Mouse (Mus musculus) limb, embryonic 15.5 days (tissue): ENCODE measurements around the gene Supt5. TPM values are rescaled to one million over a fixed set of nuclear protein-coding genes. Genes with fewer than 3 reads are reported as not detected.

Experiments used
- ATAC-seq: fragments of 200-750 bp; cut with Nextera tagmentation; 2 replicates; pipeline ENCODE4 v1.8.0; 2017; ENCODE audit warnings: low read depth, moderate TSS enrichment; ENCODE audit not compliant: insufficient number of reproducible peaks, low FRiP score, low TSS enrichment
- H3K27ac ChIP-seq: fragments of 300-500 bp; sonication (generic); 2 replicates; pipeline ENCODE4 v1.5.1; 2015; ENCODE audit warnings: moderate library complexity, mild to moderate bottlenecking, inconsistent platforms
- H3K27me3 ChIP-seq: fragments of 300-500 bp; sonication (generic); 2 replicates; pipeline ENCODE4 v1.6.1; 2015; ENCODE audit warnings: inconsistent platforms
- H3K36me3 ChIP-seq: fragments of 300-500 bp; sonication (generic); 2 replicates; pipeline ENCODE4 v1.6.1; 2015; ENCODE audit warnings: inconsistent platforms
- H3K4me1 ChIP-seq: fragments of 300-500 bp; sonication (generic); 2 replicates; pipeline ENCODE4 v1.6.1; 2015; ENCODE audit warnings: inconsistent platforms
- H3K4me2 ChIP-seq: fragments of 300-500 bp; sonication (generic); 2 replicates; pipeline ENCODE4 v1.6.1; 2015; ENCODE audit warnings: mild to moderate bottlenecking, inconsistent platforms
- H3K4me3 ChIP-seq: fragments of 300-500 bp; sonication (generic); 2 replicates; pipeline ENCODE4 v1.5.1; 2015; ENCODE audit warnings: mild to moderate bottlenecking, inconsistent platforms
- H3K9ac ChIP-seq: fragments of 300-500 bp; sonication (generic); 2 replicates; pipeline ENCODE4 v1.6.1; 2015; ENCODE audit warnings: inconsistent platforms
- H3K9me3 ChIP-seq: fragments of 300-500 bp; sonication (generic); 2 replicates; pipeline ENCODE4 v1.6.1; 2016; ENCODE audit warnings: inconsistent platforms
- WGBS: fragments of 180-500 bp; shearing (Covaris S2); methylation state at CpG from one replicate; pipeline ENCODE4 v1.1.7; 2015; 5-methylcytosine and 5-hydroxymethylcytosine counted together
- polyA plus RNA-seq: library from polyadenylated mRNA; unstranded; fragments of >200 nt; fragmentation: Nextera tagmentation; extraction: Ambion mirVana; gene quantifications from 2 replicates; pipeline ENCODE4 v1.2.1, GENCODE M21; 2015

Gene Supt5
- polyA plus RNA-seq, 1 experiment from 2014 or later = 95.3 TPM

GRCm38 (mm10) chr7:28381017-28381790 lies 42.7 kb upstream of the Supt5 start:
- peak overlapping the region; percentile 66 for H3K4me2 ChIP-seq
- H3K4me1 ChIP-seq = peaks cover 71% of the 10 kb centered on the region
- peak; percentile 52 for ATAC-seq
- H3K27ac ChIP-seq = peak overlapping the region; percentile 99
- H3K9me3 ChIP-seq = no peaks in the 10 kb centered on the region
- H3K27me3 ChIP-seq = no peaks in the 10 kb centered on the region
- H3K4me3 ChIP-seq = peak overlapping the region; percentile 36
- H3K36me3 ChIP-seq = peaks cover 18% of the 10 kb centered on the region
- WGBS = 2% methylated on average over 30 of the region's 30 CpGs
- peak overlapping the region; percentile 37 for H3K9ac ChIP-seq

DNA sequence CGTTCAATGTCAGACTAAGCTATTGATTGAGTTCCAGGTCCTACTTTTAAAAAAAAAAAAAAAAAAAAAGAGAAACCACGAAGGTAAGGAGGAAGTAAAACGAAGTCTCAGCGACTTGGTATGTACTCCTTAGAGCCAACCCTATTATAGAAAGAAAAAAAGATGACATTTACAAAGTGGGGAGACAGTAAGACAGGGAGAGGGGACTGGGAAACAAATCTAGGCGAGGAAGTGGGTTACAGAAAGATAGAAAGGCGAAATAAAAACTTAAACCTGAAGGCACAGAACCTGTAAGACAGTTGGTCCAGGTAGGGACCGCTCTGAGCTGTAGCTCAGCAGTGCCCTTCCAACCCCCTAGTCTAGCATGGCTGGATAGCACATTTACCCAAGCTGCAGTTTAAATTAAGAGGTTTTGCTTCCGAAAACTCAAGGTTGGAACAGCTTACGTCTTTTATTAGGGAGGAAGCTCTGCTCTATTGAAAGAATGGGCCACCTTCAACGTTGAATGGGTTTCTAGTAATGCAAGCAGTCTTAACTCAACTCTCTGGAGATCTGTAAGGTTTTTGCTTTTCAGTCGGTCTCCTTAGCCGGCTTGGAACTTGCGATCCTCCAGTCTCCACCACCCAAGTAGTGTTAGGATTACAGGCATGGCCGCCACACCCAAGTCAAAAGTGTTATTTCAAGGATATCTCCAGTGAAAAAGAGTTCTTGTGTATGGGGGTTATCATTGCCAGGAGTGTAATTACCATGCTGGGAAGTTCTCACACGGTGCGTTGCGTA lies 41.9 kb upstream of the Supt5 start, which contains the start of gene Zfp36:
Zfp36 (minus strand) TSS at position 17 of the 780 bp plus-strand sequence.
- H3K9ac ChIP-seq = peak within 1 kb of the TSS; percentile 82; the same call in 1 of the 2 replicates
- no peaks in the 10 kb centered on the region for H3K9me3 ChIP-seq
- peak within 1 kb of the TSS; percentile 82 for H3K4me2 ChIP-seq
- H3K4me3 ChIP-seq = peak within 1 kb of the TSS; percentile 71
- 39% methylated on average over 17 of the region's 17 CpGs for WGBS
- H3K27ac ChIP-seq = peak within 1 kb of the TSS; percentile 99
- H3K36me3 ChIP-seq = peaks cover 11% of the 10 kb centered on the region; the same call in 1 of the 2 replicates
- no peaks in the 10 kb centered on the region for H3K27me3 ChIP-seq
- H3K4me1 ChIP-seq = peaks cover 72% of the 10 kb centered on the region
- no peak for ATAC-seq

DNA sequence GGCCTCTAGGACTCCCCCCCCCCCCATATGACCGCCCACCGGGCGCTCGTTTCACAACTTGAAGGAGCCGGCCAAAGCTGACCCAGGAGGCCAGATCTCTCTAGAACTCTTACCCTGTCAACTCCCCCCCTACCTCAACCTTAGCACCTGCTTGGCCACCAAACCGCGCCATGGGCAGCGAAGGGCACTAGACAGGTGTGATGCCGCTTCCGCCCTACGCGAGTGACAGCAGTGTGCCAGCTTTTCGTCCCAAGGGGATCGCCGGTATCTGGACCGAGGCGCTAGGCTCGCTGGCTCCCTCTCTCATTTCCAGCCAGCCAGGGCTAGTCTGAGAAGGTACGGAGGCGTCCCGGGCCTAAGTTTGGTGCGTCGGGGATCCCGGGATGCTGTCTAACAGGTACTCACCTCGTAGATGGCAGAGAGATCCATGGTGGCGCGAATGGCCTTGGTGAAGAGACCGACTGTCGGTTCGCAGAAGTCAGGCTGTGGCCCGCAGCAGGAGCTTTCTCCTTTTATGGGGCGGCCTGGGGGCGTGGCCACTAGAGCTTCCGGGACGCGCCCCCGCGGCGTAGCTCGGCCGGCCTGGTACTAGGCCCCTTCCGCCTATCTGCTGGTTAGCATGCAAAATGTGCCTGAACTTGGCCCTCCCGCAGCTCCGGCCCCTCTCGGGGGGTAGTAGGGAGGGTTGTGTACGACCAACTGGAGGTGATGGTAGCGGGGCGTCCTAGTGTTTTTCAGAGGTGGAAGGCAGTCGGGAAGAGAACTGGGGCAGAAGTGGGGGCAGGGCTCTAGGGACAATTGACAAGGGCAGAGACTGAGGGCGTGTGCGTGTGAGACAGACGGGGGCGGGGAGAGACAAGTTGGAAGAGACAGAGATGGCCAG lies 40.5 kb upstream of the Supt5 start:
- peaks cover 9% of the 10 kb centered on the region; the same call in 1 of the 2 replicates for H3K36me3 ChIP-seq
- H3K9ac ChIP-seq = peak overlapping the region; percentile 82
- no peaks in the 10 kb centered on the region for H3K9me3 ChIP-seq
- peak overlapping the region; percentile 71 for H3K4me3 ChIP-seq
- H3K27me3 ChIP-seq = no peaks in the 10 kb centered on the region
- H3K27ac ChIP-seq = peak overlapping the region; percentile 99
- H3K4me2 ChIP-seq = peak overlapping the region; percentile 82
- WGBS = 1% methylated on average over 53 of the region's 53 CpGs
- ATAC-seq = peak; percentile 13; the same call in 1 of the 2 replicates
- H3K4me1 ChIP-seq = peaks cover 84% of the 10 kb centered on the region

GRCm38 (mm10) chr7:28378066-28378690 lies 39.6 kb upstream of the Supt5 start:
- Histone ChIP-seq H3K4me3 (peak overlapping the region; percentile 71), H3K27ac (peak overlapping the region; percentile 99), H3K36me3 (peaks cover 9% of the 10 kb centered on the region; the same call in 1 of the 2 replicates), H3K27me3 (no peaks in the 10 kb centered on the region), H3K4me1 (peaks cover 84% of the 10 kb centered on the region), H3K9me3 (no peaks in the 10 kb centered on the region), H3K9ac (peak overlapping the region; percentile 82), H3K4me2 (peak overlapping the region; percentile 82)
- no peak for ATAC-seq
- WGBS = 24% methylated on average over 32 of the region's 32 CpGs

- Histone ChIP-seq H3K4me2 (peak overlapping the region; percentile 82), H3K9ac (peak overlapping the region; percentile 82), H3K4me3 (peak overlapping the region; percentile 71), H3K9me3 (no peaks in the 10 kb centered on the region), H3K27me3 (no peaks in the 10 kb centered on the region), H3K27ac (peak overlapping the region; percentile 99), H3K4me1 (peaks cover 77% of the 10 kb centered on the region), H3K36me3 (peaks cover 9% of the 10 kb centered on the region; the same call in 1 of the 2 replicates)
- WGBS = 69% methylated on average over 18 of the region's 18 CpGs
- ATAC-seq = no peak
Measured at GRCm38 (mm10) chr7:28377190-28378065, 38.9 kb upstream of the Supt5 start.

- H3K9me3 ChIP-seq = no peaks in the 10 kb centered on the region
- H3K36me3 ChIP-seq = peaks cover 9% of the 10 kb centered on the region; the same call in 1 of the 2 replicates
- ATAC-seq = no peak
- H3K4me3 ChIP-seq = peak overlapping the region; percentile 40
- no peaks in the 10 kb centered on the region for H3K27me3 ChIP-seq
- peak overlapping the region; percentile 51; the same call in 1 of the 2 replicates for H3K9ac ChIP-seq
- H3K27ac ChIP-seq = peak overlapping the region; percentile 97
- H3K4me2 ChIP-seq = peak overlapping the region; percentile 82
- 4% methylated on average over 29 of the region's 30 CpGs for WGBS
- H3K4me1 ChIP-seq = peaks cover 64% of the 10 kb centered on the region
Measured at GRCm38 (mm10) chr7:28376011-28376771, 37.6 kb upstream of the Supt5 start.

- Histone ChIP-seq H3K9me3 (no peaks in the 10 kb centered on the region), H3K27me3 (no peaks in the 10 kb centered on the region), H3K27ac (peak overlapping the region; percentile 97), H3K36me3 (peaks cover 9% of the 10 kb centered on the region; the same call in 1 of the 2 replicates), H3K9ac (peak overlapping the region; percentile 51), H3K4me1 (peaks cover 63% of the 10 kb centered on the region), H3K4me3 (peak overlapping the region; percentile 40), H3K4me2 (peak overlapping the region; percentile 82)
- WGBS = 1% methylated on average over 33 of the region's 36 CpGs
- ATAC-seq = peak; percentile 53
Measured at GRCm38 (mm10) chr7:28375176-28375921, 36.8 kb upstream of the Supt5 start.

DNA sequence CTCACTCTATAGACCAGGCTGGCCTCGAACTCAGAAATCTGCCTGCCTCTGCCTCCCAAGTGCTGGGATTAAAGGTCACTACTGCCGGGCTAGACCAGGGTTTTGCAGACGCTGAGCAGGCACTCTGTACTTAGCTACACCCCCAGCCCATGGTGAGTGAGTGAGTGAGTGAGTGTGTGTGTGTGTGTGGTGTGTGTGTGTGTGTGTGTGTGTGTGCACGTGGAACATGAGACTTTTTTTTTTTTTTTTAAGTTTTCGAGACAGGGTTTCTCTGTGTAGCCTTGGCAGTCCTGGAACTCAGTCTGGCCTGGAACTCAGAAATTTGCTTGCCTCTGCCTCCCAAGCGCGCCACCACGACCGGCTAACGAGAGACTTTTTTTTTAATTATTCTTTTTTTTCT lies 36.1 kb upstream of the Supt5 start:
- Histone ChIP-seq H3K4me1 (peaks cover 64% of the 10 kb centered on the region), H3K27ac (peak overlapping the region; percentile 97), H3K9me3 (no peaks in the 10 kb centered on the region), H3K9ac (no peak overlapping the region), H3K4me2 (no peak overlapping the region), H3K27me3 (no peaks in the 10 kb centered on the region), H3K4me3 (no peak overlapping the region), H3K36me3 (peaks cover 16% of the 10 kb centered on the region)
- ATAC-seq = no peak
- WGBS = 63% methylated on average over 10 of the region's 10 CpGs

GRCm38 (mm10) chr7:28373891-28374495 lies 35.4 kb upstream of the Supt5 start:
- Histone ChIP-seq H3K27me3 (no peaks in the 10 kb centered on the region), H3K4me2 (no peak overlapping the region), H3K9me3 (no peaks in the 10 kb centered on the region), H3K36me3 (peaks cover 20% of the 10 kb centered on the region), H3K9ac (no peak overlapping the region), H3K4me1 (peaks cover 60% of the 10 kb centered on the region), H3K27ac (peak overlapping the region; percentile 97), H3K4me3 (no peak overlapping the region)
- no peak for ATAC-seq
- 72% methylated on average over 7 of the region's 7 CpGs for WGBS
